Mouse (Mus musculus) liver, embryonic 12.5 days (tissue): ENCODE results near the gene Gm7233. TPM values are rescaled to one million over a fixed set of nuclear protein-coding genes. Genes with fewer than 3 reads are reported as not detected.
"Not testable (repeated sequence)": the region's sequence is repeated elsewhere in the genome, so short reads cannot be mapped to it uniquely, and the experiment has no call there.

Experiments used
- ATAC-seq: fragments of 200-750 bp; cut with Nextera tagmentation; 2 replicates; pipeline ENCODE4 v1.8.0; 2017; ENCODE audit warnings: moderate number of reproducible peaks, mild to moderate bottlenecking, moderate library complexity
- H3K27ac ChIP-seq: fragments of 300-500 bp; sonication (generic); 2 replicates; pipeline ENCODE4 v1.5.1; 2016; ENCODE audit warnings: mild to moderate bottlenecking
- H3K27me3 ChIP-seq: fragments of 300-500 bp; sonication (generic); replicated peaks from 2 replicates; pipeline ENCODE4 v1.6.1; 2016; ENCODE audit warnings: mild to moderate bottlenecking, moderate library complexity
- H3K36me3 ChIP-seq: fragments of 300-500 bp; sonication (generic); 2 replicates; pipeline ENCODE4 v1.6.1; 2016; ENCODE audit warnings: mild to moderate bottlenecking, moderate library complexity
- H3K4me1 ChIP-seq: fragments of 300-500 bp; sonication (generic); 2 replicates; pipeline ENCODE4 v1.6.1; 2016
- H3K4me2 ChIP-seq: fragments of 300-500 bp; sonication (generic); 2 replicates; pipeline ENCODE4 v1.6.1; 2016; ENCODE audit warnings: mild to moderate bottlenecking, moderate library complexity
- H3K4me3 ChIP-seq: fragments of 300-500 bp; sonication (generic); 2 replicates; pipeline ENCODE4 v1.5.1; 2016; ENCODE audit warnings: mild to moderate bottlenecking, moderate library complexity
- H3K9ac ChIP-seq: fragments of 300-500 bp; sonication (generic); 2 replicates; pipeline ENCODE4 v1.6.1; 2016; ENCODE audit warnings: mild to moderate bottlenecking, moderate library complexity
- H3K9me3 ChIP-seq: fragments of 300-500 bp; sonication (generic); replicated peaks from 2 replicates; pipeline ENCODE4 v1.6.1; 2016; ENCODE audit warnings: mild to moderate bottlenecking, moderate library complexity
- WGBS: fragments of 180-500 bp; shearing (Covaris S2); methylation state at CpG from one replicate; pipeline ENCODE4 v1.1.7; 2016; ENCODE audit not compliant: insufficient replicate concordance; 5-methylcytosine and 5-hydroxymethylcytosine counted together
- polyA plus RNA-seq: library from polyadenylated mRNA; unstranded; fragments of >200 nt; fragmentation: Nextera tagmentation; extraction: Ambion mirVana; gene quantifications from 2 replicates; pipeline ENCODE4 v1.2.1, GENCODE M21; 2016

Gene Gm7233
- not detected in 2 replicates for polyA plus RNA-seq

DNA sequence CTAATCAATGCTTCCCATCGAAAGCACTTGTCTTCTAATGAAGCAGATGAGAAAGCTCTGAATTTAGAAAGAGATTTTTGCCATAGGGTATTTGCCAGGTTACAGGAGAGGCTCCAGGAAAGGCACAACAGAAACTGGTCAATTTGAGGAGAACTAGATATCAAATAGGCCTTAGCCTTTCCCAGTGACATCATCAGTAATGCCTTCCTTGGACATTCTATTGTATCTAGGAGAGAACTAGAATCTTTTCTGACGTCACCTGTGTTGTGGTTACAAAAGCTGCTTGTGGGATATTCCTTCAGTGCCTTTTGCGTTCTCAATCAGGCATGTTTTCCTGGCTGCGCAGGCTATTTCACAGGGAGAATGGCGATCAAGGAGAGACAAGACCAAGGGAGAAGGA lies at the start of gene Gm7233:
Gene Gm7233 (plus strand): TSS at position 301 of the 400 bp plus-strand sequence.
- not testable (repeated sequence) for H3K4me1 ChIP-seq, H3K9ac ChIP-seq, H3K36me3 ChIP-seq, ATAC-seq, H3K27ac ChIP-seq, H3K4me2 ChIP-seq, H3K9me3 ChIP-seq, H3K27me3 ChIP-seq, H3K4me3 ChIP-seq
- WGBS = 51% methylated on average over 4 of the region's 5 CpGs

DNA sequence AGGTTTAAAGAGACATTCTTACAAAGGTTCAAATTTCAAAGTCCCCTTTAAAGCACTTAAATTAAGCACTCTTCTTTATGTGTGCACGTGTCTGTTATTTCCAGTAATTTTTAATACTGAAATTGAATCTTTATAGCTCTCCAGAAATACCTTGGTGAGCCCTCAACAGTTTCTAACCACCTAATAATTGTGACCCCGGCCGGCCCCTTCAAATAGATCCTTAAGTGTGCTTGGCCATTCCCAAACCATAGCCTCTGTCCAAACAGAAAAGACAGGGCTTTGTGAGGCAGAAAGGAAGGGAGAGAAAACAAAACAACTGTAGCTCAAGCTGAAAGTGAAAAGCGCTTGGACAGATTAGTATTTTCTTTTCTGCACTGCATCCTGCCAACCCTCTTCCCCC lies 12.5 kb upstream of the Gm7233 start:
- H3K9ac ChIP-seq, H3K4me1 ChIP-seq, ATAC-seq, H3K36me3 ChIP-seq, H3K4me3 ChIP-seq, H3K4me2 ChIP-seq, H3K27ac ChIP-seq, H3K9me3 ChIP-seq, H3K27me3 ChIP-seq: not testable (repeated sequence)
- 57% methylated on average over 4 of the region's 4 CpGs for WGBS

DNA sequence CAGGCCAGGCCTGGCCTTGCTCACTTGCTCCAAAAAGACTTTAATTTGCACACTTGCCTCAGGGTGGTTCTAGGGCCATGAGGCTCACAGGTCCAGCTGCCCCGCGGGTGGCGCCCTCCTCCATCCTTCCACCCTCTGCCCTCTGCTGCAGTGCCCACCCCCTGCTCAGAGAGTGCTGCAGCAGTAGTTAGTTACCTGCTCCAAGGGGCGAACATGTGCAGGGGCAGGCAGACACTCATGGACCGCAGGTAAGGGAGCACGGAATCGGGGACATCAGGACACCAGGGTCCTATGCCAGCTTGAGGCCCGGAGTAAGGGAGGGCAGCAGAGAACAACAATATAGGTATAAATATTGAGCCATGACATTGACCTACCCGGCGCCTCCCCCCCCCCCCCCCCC lies 11.7 kb upstream of the Gm7233 start:
- ATAC-seq, H3K4me3 ChIP-seq, H3K4me1 ChIP-seq, H3K36me3 ChIP-seq, H3K9ac ChIP-seq, H3K4me2 ChIP-seq, H3K27ac ChIP-seq, H3K9me3 ChIP-seq, H3K27me3 ChIP-seq: not testable (repeated sequence)
- no CpG with 5 or more reads among the region's 10 CpGs for WGBS

DNA sequence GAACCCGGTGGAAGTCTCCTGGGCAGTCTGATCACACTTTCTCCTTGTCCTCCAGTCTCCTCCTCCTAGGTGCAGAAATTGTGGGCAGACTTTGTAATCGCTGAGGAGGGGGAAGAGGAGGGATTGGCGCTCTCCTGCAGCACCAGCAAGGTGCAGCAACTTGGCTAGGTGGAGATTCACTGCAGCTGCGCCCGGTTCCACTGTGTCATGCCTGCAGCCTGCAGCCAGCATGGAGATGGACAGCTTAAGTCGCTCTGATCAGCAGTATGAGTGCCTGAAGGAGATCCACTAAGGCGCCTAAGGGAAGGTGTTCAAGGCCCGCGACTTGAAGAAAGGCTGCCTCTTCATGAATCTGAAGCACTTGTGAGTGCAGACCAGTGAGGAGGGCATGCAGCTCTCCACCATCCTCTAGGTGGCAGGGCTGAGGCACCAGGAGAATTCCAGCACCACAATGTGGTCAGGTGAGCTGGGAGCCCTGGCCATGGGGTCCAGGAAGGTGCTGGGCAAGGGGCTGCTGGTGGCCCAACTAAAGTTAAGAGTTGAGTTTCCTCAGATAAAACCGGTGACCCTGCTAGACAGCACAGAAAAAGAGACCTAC lies 11.0 kb upstream of the Gm7233 start:
- WGBS = 27% methylated on average over 1 of the region's 10 CpGs
- not testable (repeated sequence) for H3K4me3 ChIP-seq, H3K9ac ChIP-seq, H3K27me3 ChIP-seq, H3K4me1 ChIP-seq, H3K4me2 ChIP-seq, H3K36me3 ChIP-seq, H3K27ac ChIP-seq, ATAC-seq, H3K9me3 ChIP-seq

DNA sequence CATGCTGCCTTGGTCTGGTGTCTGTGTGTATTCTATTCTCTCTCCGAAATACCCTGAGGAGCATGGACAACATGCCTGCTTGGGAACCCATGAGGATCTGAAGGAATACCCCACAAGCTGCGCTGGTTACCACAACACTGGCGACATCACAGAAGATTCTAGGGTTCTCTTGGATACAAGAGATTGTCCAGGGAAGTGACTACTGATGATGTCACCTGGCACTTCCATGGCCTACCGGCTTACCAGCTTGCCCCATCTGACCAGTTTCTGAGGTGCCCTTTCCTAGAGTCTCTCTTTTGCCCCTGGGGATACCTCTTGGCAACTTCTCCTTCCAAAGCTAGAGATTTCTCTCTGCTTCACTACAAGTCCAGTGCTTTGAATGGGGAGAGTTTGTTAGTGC lies 55.5 kb downstream of the Gm7233 start, which contains the start of gene Gm8122:
Gene Gm8122 (minus strand): TSS at position 101 of the 400 bp plus-strand sequence.
- H3K4me1 ChIP-seq, H3K4me2 ChIP-seq, H3K9ac ChIP-seq, H3K9me3 ChIP-seq, H3K4me3 ChIP-seq, H3K36me3 ChIP-seq, H3K27me3 ChIP-seq, H3K27ac ChIP-seq, ATAC-seq: not testable (repeated sequence)
- 77% methylated on average over 4 of the region's 4 CpGs for WGBS

Other genes starting within 250 kb of the Gm7233 start
- gene Gm8082, start 186.2 kb upstream of the Gm7233 start, polyA plus RNA-seq = not detected in 2 replicates
- not detected in 2 replicates for gene Gm10376, start 164.2 kb upstream of the Gm7233 start, polyA plus RNA-seq
- not detected in 2 replicates for gene Gm8094, start 103.2 kb upstream of the Gm7233 start, polyA plus RNA-seq
- gene Gm8104, start 79.3 kb upstream of the Gm7233 start, polyA plus RNA-seq = not detected in 2 replicates
- not detected in 2 replicates for gene Gm8122, start 55.4 kb downstream of the Gm7233 start, polyA plus RNA-seq
- gene Gm8126, start 78.8 kb downstream of the Gm7233 start, polyA plus RNA-seq = not detected in 2 replicates
- gene Gm9732, start 95.2 kb downstream of the Gm7233 start, polyA plus RNA-seq = not detected in 2 replicates
- gene Gm8127, start 114.0 kb downstream of the Gm7233 start, polyA plus RNA-seq = not detected in 2 replicates
- not detected in 2 replicates for gene 1700001F09Rik, start 167.9 kb downstream of the Gm7233 start, polyA plus RNA-seq
- gene Gm8138, start 236.5 kb downstream of the Gm7233 start, polyA plus RNA-seq = not detected in 2 replicates